Mouse (Mus musculus): Measurements from ENCODE around the gene Soat1. TPM values are rescaled to one million over a fixed set of nuclear protein-coding genes. Genes with fewer than 3 reads are reported as not detected.

Gene Soat1
- polyA plus RNA-seq, 1 experiment from 2014 or later: 19.7 TPM

GRCm38 (mm10) chr1:156461036-156461435 lies 13.1 kb downstream of the Soat1 start:
- WGBS: 84% methylated on average over 6 of the region's 6 CpGs
- ATAC-seq (ENCODE audit: insufficient read depth, low FRiP score, low TSS enrichment): no peak
- no peaks in the 10 kb centered on the region for H3K27me3 ChIP-seq (ENCODE audit: control insufficient read depth, insufficient read depth, low read length)
- H3K9me3 ChIP-seq (ENCODE audit: control insufficient read depth, low read length): no peaks in the 10 kb centered on the region
- no peak overlapping the region for H3K27ac ChIP-seq (ENCODE audit: low read depth, low read length)
- peaks cover 5% of the 10 kb centered on the region; the same call in 1 of the 2 replicates for H3K36me3 ChIP-seq (ENCODE audit: control insufficient read depth, insufficient read depth, low read length)
- no peak overlapping the region for H3K4me2 ChIP-seq (ENCODE audit: low read depth)
- no peak for DNase-seq (ENCODE audit: low spot score)
- no peak overlapping the region for H3K4me3 ChIP-seq (ENCODE audit: low read depth, low read length)
- no peaks in the 10 kb centered on the region for H3K4me1 ChIP-seq (ENCODE audit: control insufficient read depth, insufficient read depth, low read length)
- H3K9ac ChIP-seq (ENCODE audit: low read length): no peak overlapping the region

- Histone ChIP-seq H3K4me2 (ENCODE audit: low read depth) (no peak overlapping the region), H3K36me3 (ENCODE audit: control insufficient read depth, insufficient read depth, low read length) (no peaks in the 10 kb centered on the region), H3K27me3 (ENCODE audit: control insufficient read depth, insufficient read depth, low read length) (no peaks in the 10 kb centered on the region), H3K9me3 (ENCODE audit: control insufficient read depth, low read length) (no peaks in the 10 kb centered on the region), H3K9ac (ENCODE audit: low read length) (no peak overlapping the region), H3K27ac (ENCODE audit: low read depth, low read length) (no peak overlapping the region), H3K4me3 (ENCODE audit: low read depth, low read length) (no peak overlapping the region), H3K4me1 (ENCODE audit: control insufficient read depth, insufficient read depth, low read length) (no peaks in the 10 kb centered on the region)
- 91% methylated on average over 4 of the region's 4 CpGs for WGBS
- ATAC-seq (ENCODE audit: insufficient read depth, low FRiP score, low TSS enrichment) (no peak), DNase-seq (ENCODE audit: low spot score) (no peak)
Measured at GRCm38 (mm10) chr1:156460216-156460615, 13.9 kb downstream of the Soat1 start.

- Histone ChIP-seq H3K9ac (ENCODE audit: low read length) (no peak overlapping the region), H3K4me3 (ENCODE audit: low read depth, low read length) (no peak overlapping the region)
- WGBS: 85% methylated on average over 3 of the region's 3 CpGs
Measured at GRCm38 (mm10) chr1:156459690-156460089, 14.4 kb downstream of the Soat1 start.

DNA sequence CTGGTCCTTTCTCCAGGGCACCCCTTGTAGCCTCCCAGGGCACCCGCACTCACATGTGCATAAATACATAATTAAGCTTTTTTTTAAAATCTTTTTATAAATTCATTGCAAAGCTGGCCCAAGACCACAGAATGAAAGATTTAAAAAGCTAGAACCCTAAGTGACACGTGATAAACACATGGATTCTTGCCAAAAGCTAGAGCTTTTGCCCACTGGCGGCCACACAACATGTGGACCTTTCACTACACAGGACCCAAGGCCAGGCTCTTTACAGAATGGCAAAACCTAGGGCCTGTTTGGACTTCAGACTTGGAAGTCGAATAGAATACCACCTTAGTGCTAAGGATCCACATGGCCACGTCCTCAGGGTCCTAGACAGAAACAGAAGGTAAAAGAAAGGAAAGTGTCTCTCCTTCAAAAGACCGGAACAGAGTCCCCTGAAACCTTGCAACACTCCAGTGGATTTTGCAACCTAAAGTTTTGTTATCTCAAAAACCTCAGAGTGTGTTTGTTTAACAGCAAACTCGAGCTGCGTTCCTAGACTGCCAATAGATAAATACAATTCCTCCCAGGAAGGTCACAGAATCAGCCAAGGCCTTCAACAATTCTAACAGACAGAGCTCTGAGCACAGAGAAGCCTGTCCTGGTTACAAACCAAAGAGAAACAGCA lies 15.6 kb downstream of the Soat1 start:
- Histone ChIP-seq H3K27ac (ENCODE audit: low read depth, low read length) (no peak overlapping the region), H3K4me3 (ENCODE audit: low read depth, low read length) (no peak overlapping the region), H3K9me3 (ENCODE audit: control insufficient read depth, low read length) (no peaks in the 10 kb centered on the region), H3K36me3 (ENCODE audit: control insufficient read depth, insufficient read depth, low read length) (no peaks in the 10 kb centered on the region), H3K4me1 (ENCODE audit: control insufficient read depth, insufficient read depth, low read length) (no peaks in the 10 kb centered on the region), H3K4me2 (ENCODE audit: low read depth) (no peak overlapping the region), H3K27me3 (ENCODE audit: control insufficient read depth, insufficient read depth, low read length) (no peaks in the 10 kb centered on the region), H3K9ac (ENCODE audit: low read length) (no peak overlapping the region)
- WGBS: 87% methylated on average over 8 of the region's 8 CpGs
- ATAC-seq (ENCODE audit: insufficient read depth, low FRiP score, low TSS enrichment) (no peak), DNase-seq (ENCODE audit: low spot score) (no peak)

More at GRCm38 (mm10) chr1:156459690-156460089, 14.4 kb downstream of the Soat1 start:
- Histone ChIP-seq H3K4me1 (ENCODE audit: control insufficient read depth, insufficient read depth, low read length) (no peaks in the 10 kb centered on the region), H3K9me3 (ENCODE audit: control insufficient read depth, low read length) (no peaks in the 10 kb centered on the region), H3K36me3 (ENCODE audit: control insufficient read depth, insufficient read depth, low read length) (no peaks in the 10 kb centered on the region), H3K27me3 (ENCODE audit: control insufficient read depth, insufficient read depth, low read length) (no peaks in the 10 kb centered on the region), H3K27ac (ENCODE audit: low read depth, low read length) (no peak overlapping the region), H3K4me2 (ENCODE audit: low read depth) (no peak overlapping the region)
- no peak for DNase-seq (ENCODE audit: low spot score)
- no peak for ATAC-seq (ENCODE audit: insufficient read depth, low FRiP score, low TSS enrichment)

GRCm38 (mm10) chr1:156455005-156455758 lies 18.9 kb downstream of the Soat1 start:
- H3K36me3 ChIP-seq (ENCODE audit: control insufficient read depth, insufficient read depth, low read length): no peaks in the 10 kb centered on the region
- H3K9me3 ChIP-seq (ENCODE audit: control insufficient read depth, low read length): no peaks in the 10 kb centered on the region
- no peaks in the 10 kb centered on the region for H3K4me1 ChIP-seq (ENCODE audit: control insufficient read depth, insufficient read depth, low read length)
- no peaks in the 10 kb centered on the region for H3K27me3 ChIP-seq (ENCODE audit: control insufficient read depth, insufficient read depth, low read length)
- no peak overlapping the region for H3K4me3 ChIP-seq (ENCODE audit: low read depth, low read length)
- no peak overlapping the region for H3K9ac ChIP-seq (ENCODE audit: low read length)
- H3K4me2 ChIP-seq (ENCODE audit: low read depth): no peak overlapping the region
- H3K27ac ChIP-seq (ENCODE audit: low read depth, low read length): no peak overlapping the region
- 92% methylated on average over 2 of the region's 2 CpGs for WGBS
- no peak for ATAC-seq (ENCODE audit: insufficient read depth, low FRiP score, low TSS enrichment)
- no peak for DNase-seq (ENCODE audit: low spot score)

DNA sequence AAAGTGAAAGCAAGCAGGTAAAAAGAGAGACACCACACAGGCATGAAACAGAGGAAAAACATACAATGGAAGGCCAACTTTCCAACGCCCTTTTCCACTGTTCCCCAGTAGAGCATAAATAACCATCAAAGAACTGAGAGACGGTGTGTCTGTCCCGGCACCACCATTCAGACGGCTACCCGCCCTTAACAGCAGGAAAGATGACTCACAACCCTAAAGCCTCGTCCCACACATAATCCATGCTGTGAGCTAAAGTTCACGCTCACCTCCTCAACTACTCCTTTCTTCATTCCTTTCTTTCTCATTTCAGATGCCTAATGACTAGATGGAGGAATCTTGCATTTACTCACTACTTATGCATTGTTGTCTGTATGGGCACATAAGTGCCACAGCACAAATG lies 19.7 kb downstream of the Soat1 start:
- no peaks in the 10 kb centered on the region for H3K4me1 ChIP-seq (ENCODE audit: control insufficient read depth, insufficient read depth, low read length)
- no peak overlapping the region for H3K27ac ChIP-seq (ENCODE audit: low read depth, low read length)
- H3K27me3 ChIP-seq (ENCODE audit: control insufficient read depth, insufficient read depth, low read length): no peaks in the 10 kb centered on the region
- no peak overlapping the region for H3K4me3 ChIP-seq (ENCODE audit: low read depth, low read length)
- DNase-seq (ENCODE audit: low spot score) (no peak), ATAC-seq (ENCODE audit: insufficient read depth, low FRiP score, low TSS enrichment) (no peak)
- H3K36me3 ChIP-seq (ENCODE audit: control insufficient read depth, insufficient read depth, low read length): no peaks in the 10 kb centered on the region
- H3K4me2 ChIP-seq (ENCODE audit: low read depth): no peak overlapping the region
- WGBS: 53% methylated on average over 7 of the region's 7 CpGs
- no peaks in the 10 kb centered on the region for H3K9me3 ChIP-seq (ENCODE audit: control insufficient read depth, low read length)
- no peak overlapping the region for H3K9ac ChIP-seq (ENCODE audit: low read length)

- Histone ChIP-seq H3K27me3 (ENCODE audit: control insufficient read depth, insufficient read depth, low read length) (no peaks in the 10 kb centered on the region), H3K36me3 (ENCODE audit: control insufficient read depth, insufficient read depth, low read length) (no peaks in the 10 kb centered on the region), H3K4me3 (ENCODE audit: low read depth, low read length) (no peak overlapping the region), H3K27ac (ENCODE audit: low read depth, low read length) (no peak overlapping the region), H3K9ac (ENCODE audit: low read length) (no peak overlapping the region), H3K4me2 (ENCODE audit: low read depth) (no peak overlapping the region), H3K9me3 (ENCODE audit: control insufficient read depth, low read length) (no peaks in the 10 kb centered on the region), H3K4me1 (ENCODE audit: control insufficient read depth, insufficient read depth, low read length) (no peaks in the 10 kb centered on the region)
- DNase-seq (ENCODE audit: low spot score) (no peak), ATAC-seq (ENCODE audit: insufficient read depth, low FRiP score, low TSS enrichment) (no peak)
- WGBS: 74% methylated on average over 10 of the region's 10 CpGs
Measured at GRCm38 (mm10) chr1:156453876-156454275, 20.3 kb downstream of the Soat1 start.

DNA sequence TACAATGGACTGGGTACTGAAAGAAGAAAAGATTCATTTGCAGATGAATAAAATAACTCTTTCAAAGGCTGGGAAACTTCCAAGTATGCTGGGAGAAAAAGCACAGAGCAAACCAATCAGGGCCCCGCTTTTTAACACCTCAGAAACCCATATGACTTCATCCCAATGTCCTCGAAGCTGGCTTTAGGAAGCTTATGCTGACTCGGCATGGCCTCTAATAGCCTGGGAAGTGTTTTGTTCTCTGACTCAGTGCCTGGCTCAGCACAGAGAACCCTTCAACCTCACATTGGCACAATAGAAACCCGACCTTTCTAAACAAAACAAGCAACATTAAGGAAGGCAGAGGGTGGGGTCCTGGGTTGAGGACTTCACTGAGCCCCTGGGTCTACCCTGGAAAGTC lies 23.7 kb downstream of the Soat1 start:
- Histone ChIP-seq H3K36me3 (ENCODE audit: control insufficient read depth, insufficient read depth, low read length) (no peaks in the 10 kb centered on the region), H3K27me3 (ENCODE audit: control insufficient read depth, insufficient read depth, low read length) (no peaks in the 10 kb centered on the region), H3K4me2 (ENCODE audit: low read depth) (no peak overlapping the region), H3K4me3 (ENCODE audit: low read depth, low read length) (no peak overlapping the region), H3K9ac (ENCODE audit: low read length) (no peak overlapping the region), H3K9me3 (ENCODE audit: control insufficient read depth, low read length) (no peaks in the 10 kb centered on the region), H3K27ac (ENCODE audit: low read depth, low read length) (no peak overlapping the region), H3K4me1 (ENCODE audit: control insufficient read depth, insufficient read depth, low read length) (no peaks in the 10 kb centered on the region)
- ATAC-seq (ENCODE audit: insufficient read depth, low FRiP score, low TSS enrichment) (no peak), DNase-seq (ENCODE audit: low spot score) (no peak)
- 47% methylated on average over 4 of the region's 4 CpGs for WGBS

- Histone ChIP-seq H3K4me2 (ENCODE audit: low read depth) (no peak overlapping the region), H3K9me3 (ENCODE audit: control insufficient read depth, low read length) (no peaks in the 10 kb centered on the region), H3K27ac (ENCODE audit: low read depth, low read length) (no peak overlapping the region), H3K27me3 (ENCODE audit: control insufficient read depth, insufficient read depth, low read length) (no peaks in the 10 kb centered on the region), H3K4me1 (ENCODE audit: control insufficient read depth, insufficient read depth, low read length) (no peaks in the 10 kb centered on the region), H3K4me3 (ENCODE audit: low read depth, low read length) (no peak overlapping the region), H3K36me3 (ENCODE audit: control insufficient read depth, insufficient read depth, low read length) (no peaks in the 10 kb centered on the region; the same call in 1 of the 2 replicates), H3K9ac (ENCODE audit: low read length) (no peak overlapping the region)
- DNase-seq (ENCODE audit: low spot score) (no peak), ATAC-seq (ENCODE audit: insufficient read depth, low FRiP score, low TSS enrichment) (no peak)
- WGBS: 74% methylated on average over 17 of the region's 17 CpGs
Measured at GRCm38 (mm10) chr1:156449691-156450090, 24.4 kb downstream of the Soat1 start.
